Mouse (Mus musculus) A20 (cell line): Measurements from ENCODE around the gene Gfi1b.
A peak's percentile ranks its signal among the peaks of the same experiment; 100 is the strongest.

ENCODE experiments used
- DNase-seq: peaks from one replicate; pipeline ENCODE4 v3.0.0-alpha.2; 2011; ENCODE audit warnings: low read depth, low spot score

Gene Gfi1b

GRCm38 (mm10) chr2:28621664-28622171, at the start of gene Gfi1b:
Gene Gfi1b (minus strand): TSS chr2:28621982.
- DNase-seq = peak; percentile 96

- DNase-seq = no peak
These were observed 49.7 kb upstream of the Gfi1b start for GRCm38 (mm10) chr2:28671438-28671837.

- no peak for DNase-seq
These were observed 44.0 kb upstream of the Gfi1b start for GRCm38 (mm10) chr2:28665818-28666217.

- no peak for DNase-seq
These were observed 41.1 kb upstream of the Gfi1b start for GRCm38 (mm10) chr2:28662891-28663290.

- DNase-seq = peak; percentile 79
These were observed 34.4 kb upstream of the Gfi1b start for GRCm38 (mm10) chr2:28656216-28656615.

- peak; percentile 64 for DNase-seq
These were observed 32.5 kb upstream of the Gfi1b start for GRCm38 (mm10) chr2:28654295-28654694.

- DNase-seq = no peak
These were observed 31.6 kb upstream of the Gfi1b start for GRCm38 (mm10) chr2:28653351-28653750.

GRCm38 (mm10) chr2:28650526-28650925, 28.7 kb upstream of the Gfi1b start:
- no peak for DNase-seq

GRCm38 (mm10) chr2:28643081-28643480, 21.3 kb upstream of the Gfi1b start:
- no peak for DNase-seq

- peak; percentile 79 for DNase-seq
These were observed 19.7 kb upstream of the Gfi1b start for GRCm38 (mm10) chr2:28641435-28641941.

- DNase-seq = peak; percentile 99
These were observed 19.0 kb upstream of the Gfi1b start, which contains the start of gene Tsc1 for GRCm38 (mm10) chr2:28640461-28641424. Gene Tsc1 (plus strand): TSS chr2:28641228.

- peak; percentile 57 for DNase-seq
These were observed 18.0 kb upstream of the Gfi1b start for GRCm38 (mm10) chr2:28639794-28640193.

GRCm38 (mm10) chr2:28638886-28639285, 17.1 kb upstream of the Gfi1b start:
- no peak for DNase-seq

GRCm38 (mm10) chr2:28638352-28638751, 16.6 kb upstream of the Gfi1b start:
- DNase-seq = no peak

GRCm38 (mm10) chr2:28637106-28637845, 15.5 kb upstream of the Gfi1b start:
- DNase-seq = no peak

GRCm38 (mm10) chr2:28635199-28635598, 13.4 kb upstream of the Gfi1b start:
- DNase-seq = no peak

GRCm38 (mm10) chr2:28633136-28633535, 11.4 kb upstream of the Gfi1b start:
- DNase-seq = peak; percentile 34

- no peak for DNase-seq
These were observed 10.8 kb upstream of the Gfi1b start for GRCm38 (mm10) chr2:28632626-28633025.

GRCm38 (mm10) chr2:28629911-28630381, 8.2 kb upstream of the Gfi1b start:
- DNase-seq = peak; percentile 64

GRCm38 (mm10) chr2:28628053-28628452, 6.3 kb upstream of the Gfi1b start:
- peak; percentile 32 for DNase-seq

- no peak for DNase-seq
These were observed 4.3 kb upstream of the Gfi1b start for GRCm38 (mm10) chr2:28626038-28626437.

- no peak for DNase-seq
These were observed 3.1 kb upstream of the Gfi1b start for GRCm38 (mm10) chr2:28624870-28625269.
